Mouse (Mus musculus) olfactory bulb, adult 2 months (tissue): ENCODE measurements around the gene Pofut2. TPM values are rescaled to one million over a fixed set of nuclear protein-coding genes. Genes with fewer than 3 reads are reported as not detected.

Source experiments
- H3K27ac ChIP-seq: fragments of 200-500 bp; 2 replicates; pipeline ENCODE4 v1.5.1; 2012; ENCODE audit warnings: low read depth, low read length; ENCODE audit not compliant: insufficient read depth
- H3K4me1 ChIP-seq: fragments of 200-500 bp; 2 replicates; pipeline ENCODE4 v1.6.1; 2012; ENCODE audit warnings: low read length; ENCODE audit not compliant: control insufficient read depth, insufficient read depth
- H3K4me3 ChIP-seq: fragments of 200-500 bp; 2 replicates; pipeline ENCODE4 v1.5.1; 2012; ENCODE audit warnings: mild to moderate bottlenecking, low read depth, low read length, moderate library complexity; ENCODE audit not compliant: insufficient read depth
- CTCF ChIP-seq: fragments of 200-500 bp; IDR thresholded peaks from 2 replicates; pipeline ENCODE4 v1.5.1; 2012; ENCODE audit warnings: low read depth, mild to moderate bottlenecking, low read length, moderate library complexity; ENCODE audit not compliant: insufficient read depth
- POLR2A ChIP-seq: fragments of 200-500 bp; IDR thresholded peaks from 2 replicates; pipeline ENCODE4 v1.6.1; 2012; ENCODE audit warnings: mild to moderate bottlenecking, low read depth, low read length, moderate library complexity; ENCODE audit not compliant: insufficient read depth
- WGBS: fragments of 180-500 bp; shearing (Covaris S2); methylation state at CpG from one replicate; pipeline ENCODE4 v1.1.7; 2018; 5-methylcytosine and 5-hydroxymethylcytosine counted together
- polyA plus RNA-seq: library from polyadenylated mRNA; stranded (reverse); fragments of >200 nt; gene quantifications from 2 replicates; pipeline ENCODE4 v1.2.4, GENCODE M21; 2012; ENCODE audit warnings: low replicate concordance; ENCODE audit not compliant: missing spikeins, insufficient read depth, insufficient read length

Gene Pofut2
- polyA plus RNA-seq, 1 experiment: not detected

DNA sequence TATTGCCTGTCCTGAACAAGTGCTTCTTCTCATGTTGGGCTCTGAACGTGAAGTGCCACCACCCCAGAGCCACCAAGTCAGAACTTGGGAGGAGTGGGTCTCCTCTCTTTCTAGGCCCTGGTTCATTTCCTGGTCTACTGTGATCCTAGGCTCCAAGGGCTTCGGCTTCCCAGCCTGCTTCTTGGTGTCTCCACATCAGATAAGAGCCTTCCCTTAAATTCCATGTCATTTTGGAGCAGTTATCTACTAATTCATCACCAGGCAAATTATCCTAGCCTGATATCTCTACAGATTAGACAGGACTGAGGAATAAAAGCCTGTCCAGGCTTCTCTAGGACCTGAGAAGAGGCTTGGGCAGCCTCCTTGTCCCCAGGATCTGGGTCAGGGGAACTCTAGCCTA, 42.7 kb upstream of the Pofut2 start:
- TF ChIP-seq POLR2A: no peak
- no peak for TF ChIP-seq CTCF
- 92% methylated on average over 2 of the region's 2 CpGs for WGBS
- Histone ChIP-seq H3K4me3 (no peak overlapping the region), H3K4me1 (peaks cover 18% of the 10 kb centered on the region), H3K27ac (no peak overlapping the region)

DNA sequence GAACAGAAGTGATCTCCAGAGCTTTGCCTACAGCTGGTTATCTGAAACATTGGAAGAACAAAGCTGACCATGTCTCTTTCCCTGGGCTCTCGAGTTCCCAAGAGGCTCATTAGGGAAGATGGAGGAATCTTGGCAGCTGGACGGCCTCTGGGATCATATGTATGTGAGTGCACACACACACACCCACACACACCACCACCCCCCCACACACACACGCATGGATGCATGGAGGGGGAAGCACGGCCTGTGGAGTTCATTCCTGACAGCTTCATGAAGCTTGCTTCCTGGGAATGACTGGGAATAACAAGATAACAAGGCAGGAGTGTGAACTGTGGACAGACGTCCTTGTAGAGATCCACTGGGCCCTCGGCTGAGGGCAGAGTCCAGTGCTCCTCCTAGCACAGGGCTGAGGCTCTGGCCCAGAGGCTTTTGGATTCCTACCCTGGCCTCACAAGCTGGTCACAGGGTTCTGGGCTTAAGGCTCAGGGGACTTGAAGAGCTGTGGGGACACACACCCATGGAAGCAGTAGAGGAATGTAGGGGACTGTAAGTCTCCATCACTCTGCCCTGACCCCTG, 41.8 kb upstream of the Pofut2 start:
- 88% methylated on average over 6 of the region's 6 CpGs for WGBS
- peaks cover 10% of the 10 kb centered on the region for H3K4me1 ChIP-seq
- no peak overlapping the region for H3K27ac ChIP-seq
- TF ChIP-seq CTCF (no peak), POLR2A (no peak)
- H3K4me3 ChIP-seq: no peak overlapping the region

DNA sequence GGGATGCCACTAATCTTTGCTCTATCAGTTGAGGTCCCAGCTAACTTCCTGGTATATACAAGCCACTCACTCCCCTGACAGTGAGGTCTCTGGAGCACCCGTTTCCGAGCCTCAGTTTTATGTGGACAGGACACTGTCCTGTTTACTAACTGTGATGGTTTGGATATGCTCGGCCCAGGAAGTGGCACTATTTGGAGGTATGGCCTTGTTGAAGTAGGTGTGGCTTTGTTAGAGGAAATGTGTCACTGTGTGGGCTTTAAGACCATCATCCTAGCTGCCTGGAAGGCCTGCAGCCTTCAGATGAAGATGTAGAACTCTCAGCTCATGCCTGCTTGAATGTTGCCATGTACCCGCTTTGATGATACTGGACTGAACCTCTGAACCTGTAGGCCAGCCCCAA, 41.0 kb upstream of the Pofut2 start:
- TF ChIP-seq CTCF (no peak), POLR2A (no peak)
- Histone ChIP-seq H3K27ac (no peak overlapping the region), H3K4me3 (no peak overlapping the region), H3K4me1 (peaks cover 5% of the 10 kb centered on the region)
- 98% methylated on average over 4 of the region's 4 CpGs for WGBS

DNA sequence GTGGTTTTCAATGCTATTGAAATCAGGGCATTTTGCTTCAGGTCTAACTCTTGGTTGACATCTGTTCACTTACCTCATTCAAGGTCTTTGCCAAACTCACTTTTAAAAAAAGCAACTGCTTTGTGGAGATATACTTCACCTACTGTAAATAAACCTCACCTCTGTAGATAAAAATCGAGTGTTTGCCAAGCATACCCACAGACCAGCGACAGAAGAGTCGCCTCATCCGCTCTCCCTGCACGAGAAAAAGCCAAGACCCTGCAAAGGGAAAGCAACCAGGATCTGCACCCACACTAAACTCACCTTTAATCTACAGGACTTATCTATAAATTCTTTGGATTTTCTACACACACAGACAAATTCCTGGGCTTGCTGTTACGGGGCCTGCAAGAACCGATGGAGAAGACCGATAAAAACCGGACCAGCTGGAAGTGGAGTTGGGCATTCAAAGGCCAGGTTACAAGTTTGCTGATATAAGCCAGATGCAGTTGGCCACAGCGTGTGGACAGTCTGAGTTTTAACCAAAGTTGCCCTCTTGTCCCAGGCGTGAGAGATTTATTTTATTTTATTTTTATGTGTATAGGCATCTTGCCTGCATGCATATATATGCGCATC, 39.5 kb upstream of the Pofut2 start:
- no peak overlapping the region for H3K27ac ChIP-seq
- H3K4me1 ChIP-seq: peaks cover 5% of the 10 kb centered on the region
- no peak overlapping the region for H3K4me3 ChIP-seq
- WGBS: 95% methylated on average over 12 of the region's 12 CpGs
- no peak for TF ChIP-seq POLR2A
- no peak for TF ChIP-seq CTCF

DNA sequence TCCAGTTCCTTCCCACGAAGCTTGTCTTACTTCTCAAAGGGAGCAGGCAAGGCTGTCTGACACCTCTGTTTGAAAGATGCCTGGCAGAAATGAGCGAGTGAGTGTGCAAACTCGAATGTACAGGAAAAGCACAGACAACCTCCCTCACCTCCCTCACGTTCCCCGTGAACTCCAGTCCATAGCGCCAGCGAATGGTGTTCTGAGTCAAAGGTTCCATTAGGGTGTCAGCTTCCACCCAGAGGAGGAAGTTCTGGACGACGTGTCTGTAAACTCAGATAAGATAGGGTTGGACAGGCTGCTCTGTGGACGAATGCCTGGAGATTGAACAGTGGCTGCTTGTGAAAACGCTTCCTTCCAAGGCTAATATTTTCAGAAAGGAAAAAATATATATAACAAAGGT, 37.9 kb upstream of the Pofut2 start:
- H3K27ac ChIP-seq: no peak overlapping the region
- WGBS: 76% methylated on average over 11 of the region's 11 CpGs
- TF ChIP-seq CTCF: no peak
- TF ChIP-seq POLR2A: no peak

DNA sequence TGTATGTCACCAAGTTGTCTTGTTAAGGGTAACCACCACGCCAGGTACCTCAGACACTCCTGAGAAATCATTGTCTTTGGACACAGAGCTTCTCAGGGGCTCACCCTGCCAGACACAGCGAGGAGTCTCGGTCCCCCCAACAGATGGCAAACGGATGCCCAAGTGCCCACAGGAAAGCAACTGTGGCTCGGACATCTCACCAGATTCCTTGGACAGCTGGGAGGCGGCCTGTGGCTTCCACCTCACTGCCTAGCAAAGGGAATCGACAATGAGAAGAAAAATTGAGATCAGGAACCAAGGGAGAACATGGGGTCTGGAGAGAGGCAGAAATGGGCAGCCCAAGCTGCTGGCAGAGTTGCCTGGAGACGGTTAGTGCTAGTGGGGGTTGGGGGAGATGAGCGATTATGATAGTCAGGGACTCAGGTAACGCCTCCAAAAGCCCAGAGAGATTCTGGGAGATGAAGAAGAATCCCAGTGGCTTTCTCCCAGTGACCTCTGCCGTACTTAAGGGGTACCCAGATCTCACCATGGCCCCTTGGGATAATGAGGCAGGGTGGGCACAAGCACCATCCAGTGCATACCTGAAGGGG, 36.0 kb upstream of the Pofut2 start:
- 89% methylated on average over 11 of the region's 11 CpGs for WGBS
- H3K4me3 ChIP-seq: no peak overlapping the region
- TF ChIP-seq POLR2A: no peak
- TF ChIP-seq CTCF: no peak

More for the DNA sequence above, 37.9 kb upstream of the Pofut2 start:
- no peaks in the 10 kb centered on the region for H3K4me1 ChIP-seq
- no peak overlapping the region for H3K4me3 ChIP-seq

DNA sequence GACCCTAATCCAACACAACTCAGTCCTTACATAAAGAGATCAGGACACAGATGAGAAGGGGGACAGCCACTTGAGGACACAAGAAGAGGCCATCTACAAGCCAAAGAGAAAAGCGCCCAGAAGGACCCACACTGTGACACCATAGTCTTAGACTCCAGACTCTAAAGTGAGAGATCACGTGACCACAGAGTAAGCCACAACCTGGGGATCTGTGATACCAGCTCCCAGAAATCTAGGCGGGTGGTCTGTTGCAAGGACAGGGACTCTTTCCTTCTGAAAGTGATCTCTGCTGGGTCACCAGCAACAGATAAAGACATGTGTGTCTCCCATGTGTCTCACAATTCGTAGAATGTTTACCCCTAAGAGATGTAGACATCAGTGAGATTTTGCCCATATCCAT, 34.6 kb upstream of the Pofut2 start:
- TF ChIP-seq POLR2A (no peak), CTCF (no peak)
- 95% methylated on average over 4 of the region's 4 CpGs for WGBS
- Histone ChIP-seq H3K27ac (no peak overlapping the region), H3K4me3 (no peak overlapping the region), H3K4me1 (no peaks in the 10 kb centered on the region)

More for the DNA sequence above, 36.0 kb upstream of the Pofut2 start:
- no peaks in the 10 kb centered on the region for H3K4me1 ChIP-seq
- H3K27ac ChIP-seq: no peak overlapping the region

DNA sequence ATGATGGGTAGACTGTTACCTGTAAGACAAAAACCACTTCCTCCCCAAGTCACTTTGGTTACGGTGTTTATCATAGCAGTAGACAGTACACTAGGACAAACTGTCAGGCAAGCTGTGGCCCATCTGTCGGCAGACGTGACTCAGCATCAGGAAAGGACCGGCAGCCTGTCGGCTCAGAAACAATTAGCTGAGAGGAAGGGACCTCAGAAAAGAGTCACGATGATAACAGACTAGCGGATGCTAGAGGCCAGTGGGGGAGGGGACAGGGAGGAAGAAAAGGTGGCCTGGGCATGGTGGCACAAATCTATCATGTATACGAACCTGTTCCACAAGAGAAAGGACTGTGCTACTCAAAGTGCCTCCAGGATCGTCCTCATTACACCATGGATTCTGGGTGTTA, 33.6 kb upstream of the Pofut2 start:
- H3K27ac ChIP-seq: no peak overlapping the region
- 68% methylated on average over 9 of the region's 9 CpGs for WGBS
- TF ChIP-seq CTCF: no peak
- TF ChIP-seq POLR2A: no peak
- no peak overlapping the region for H3K4me3 ChIP-seq
- no peaks in the 10 kb centered on the region for H3K4me1 ChIP-seq

DNA sequence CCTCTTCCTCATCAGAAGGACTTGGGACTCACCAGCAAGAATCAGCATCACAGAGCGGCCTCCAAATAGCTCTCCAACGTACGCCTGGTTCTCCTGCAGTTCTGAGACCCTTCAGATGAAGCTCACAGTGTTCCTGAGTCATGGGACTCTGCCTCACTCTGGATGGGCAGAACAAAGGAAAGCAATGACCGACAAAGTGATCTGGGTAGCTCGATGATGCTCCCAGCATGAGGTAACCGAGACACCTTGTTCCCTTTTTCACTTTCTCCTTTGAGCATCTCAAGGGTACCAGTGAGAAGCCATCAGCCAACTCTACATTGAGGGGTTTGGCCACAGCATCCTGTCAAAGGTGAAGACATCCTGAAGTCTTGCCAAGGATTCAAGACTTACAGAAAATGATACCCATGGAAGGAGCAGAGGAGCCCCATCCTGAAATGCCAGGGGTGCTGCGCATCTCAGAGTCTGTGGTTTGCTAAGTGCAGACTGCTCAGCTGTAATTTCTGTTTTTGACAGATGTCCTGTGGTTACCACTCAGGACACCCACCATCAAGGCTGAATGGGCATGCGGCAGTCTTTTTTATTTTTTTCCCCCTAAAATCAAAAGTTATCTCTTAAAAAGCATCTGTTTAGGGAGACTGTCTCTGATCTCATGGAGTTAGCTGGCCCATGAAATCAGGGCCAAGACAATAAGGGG, 32.9 kb upstream of the Pofut2 start:
- WGBS: 87% methylated on average over 8 of the region's 8 CpGs
- H3K4me1 ChIP-seq: no peaks in the 10 kb centered on the region
- no peak for TF ChIP-seq CTCF
- no peak for TF ChIP-seq POLR2A
- H3K27ac ChIP-seq: no peak overlapping the region
- no peak overlapping the region for H3K4me3 ChIP-seq
